Mouse (Mus musculus): ENCODE measurements around the gene Tgfbr2. TPM values are rescaled to one million over a fixed set of nuclear protein-coding genes. Genes with fewer than 3 reads are reported as not detected.

The Tgfbr2 gene
- total and polyA plus RNA-seq, 3 experiments = not detected

DNA sequence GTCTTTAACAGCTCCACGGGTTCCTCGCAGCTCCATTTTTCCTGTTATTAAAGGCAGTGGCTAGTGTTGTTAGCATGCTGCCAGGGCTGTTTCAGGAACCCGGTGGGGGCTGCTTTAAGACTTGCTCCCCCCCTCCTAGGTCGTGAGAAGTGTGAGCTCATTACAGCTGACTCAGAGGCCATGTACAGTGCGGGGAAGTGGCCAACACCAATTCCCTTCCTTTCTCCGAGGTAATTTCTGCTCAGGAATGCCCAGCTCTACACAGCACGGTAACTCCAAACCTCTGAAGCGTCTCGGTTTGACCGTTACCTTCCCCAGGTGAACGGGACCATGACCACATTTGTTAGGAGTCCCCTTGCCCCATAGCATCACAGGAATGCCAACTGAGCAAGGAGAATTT is 46.8 kb upstream of the Tgfbr2 start:
- no peak for DNase-seq (ENCODE audit: low read depth, low spot score)
- no peaks in the 10 kb centered on the region for H3K4me1 ChIP-seq (ENCODE audit: control insufficient read depth in 1 of 2, insufficient read depth in 2 of 2, low read length in 2 of 2)
- no peaks in the 10 kb centered on the region for H3K9me3 ChIP-seq (replicated peaks; ENCODE audit: insufficient read depth, low read length)
- no peaks in the 10 kb centered on the region for H3K79me2 ChIP-seq (ENCODE audit: control insufficient read depth, insufficient read depth, low read length, poor library complexity)
- no peak overlapping the region for H3K27ac ChIP-seq (ENCODE audit: control insufficient read depth, low read depth, low read length)
- no peak overlapping the region for H3K9ac ChIP-seq (ENCODE audit: control insufficient read depth, low read depth, low read length, poor library complexity, severe bottlenecking)
- H3K36me3 ChIP-seq (ENCODE audit: control insufficient read depth in 1 of 2, insufficient read depth in 2 of 2, low read length in 2 of 2) = no peaks in the 10 kb centered on the region
- TF ChIP-seq TBP (IDR thresholded peaks at IDR 0.05; ENCODE audit: low read depth, low read length) (no peak), MXI1 (IDR thresholded peaks at IDR 0.05; ENCODE audit: low read depth, low read length) (no peak), GATA1 (IDR thresholded peaks at IDR 0.05; ENCODE audit: low read depth, low read length) (no peak), E2F4 (IDR thresholded peaks at IDR 0.05; ENCODE audit: borderline replicate concordance, low read depth, low read length) (no peak), SMC3 (IDR thresholded peaks at IDR 0.05; ENCODE audit: low read depth, low read length) (no peak), MYB (IDR thresholded peaks at IDR 0.05; ENCODE audit: low read depth, low read length) (no peak), MAX (IDR thresholded peaks at IDR 0.05; ENCODE audit: low read length) (no peak), ETS1 (IDR thresholded peaks at IDR 0.05; ENCODE audit: low read depth, low read length) (no peak), RAD21 (IDR thresholded peaks at IDR 0.05; ENCODE audit: low read depth, low read length) (no peak), TCF12 (IDR thresholded peaks at IDR 0.05; ENCODE audit: low read depth, low read length) (no peak), TAL1 (IDR thresholded peaks at IDR 0.05; ENCODE audit: low read length) (no peak), POLR2AphosphoS2 (IDR thresholded peaks at IDR 0.05; ENCODE audit: low read length) (no peak), ELF1 (IDR thresholded peaks at IDR 0.05; ENCODE audit: low read depth, low read length) (no peak), ZNF384 (IDR thresholded peaks at IDR 0.05; ENCODE audit: low read depth, low read length) (no peak), SIN3A (IDR thresholded peaks at IDR 0.05; ENCODE audit: low read length) (no peak), RCOR1 (IDR thresholded peaks at IDR 0.05; ENCODE audit: low read depth, low read length) (no peak), POLR2AphosphoS5 (IDR thresholded peaks at IDR 0.05; ENCODE audit: borderline replicate concordance, low read depth, low read length) (no peak)
- H3K27me3 ChIP-seq (ENCODE audit: control insufficient read depth in 1 of 2, insufficient read depth in 2 of 2, low read length in 2 of 2) = no peaks in the 10 kb centered on the region
- no peak overlapping the region for H3K4me3 ChIP-seq (ENCODE audit: control insufficient read depth in 1 of 2, insufficient read depth in 1 of 2, low read depth in 2 of 2, low read length in 2 of 2)

DNA sequence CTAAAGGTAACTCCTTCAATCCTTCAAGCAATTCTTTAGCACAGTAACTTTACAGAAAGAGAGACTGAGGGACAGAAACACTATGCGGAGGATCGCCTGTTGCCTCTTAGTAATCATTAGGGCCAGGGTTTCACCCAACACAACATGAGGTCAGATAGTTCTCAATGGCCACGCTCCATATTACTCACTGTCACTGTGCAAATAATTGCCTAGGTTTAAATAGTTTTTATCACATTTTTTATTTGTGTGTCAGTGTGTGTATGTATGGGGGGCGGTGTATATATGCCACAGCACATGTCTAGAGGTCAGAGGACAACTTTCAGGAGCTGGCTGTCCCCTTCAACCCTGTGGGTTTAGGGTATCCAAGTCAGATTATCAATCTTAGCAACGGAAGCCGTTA is 46.4 kb upstream of the Tgfbr2 start:
- Histone ChIP-seq H3K27me3 (ENCODE audit: control insufficient read depth in 1 of 2, insufficient read depth in 2 of 2, low read length in 2 of 2) (no peaks in the 10 kb centered on the region), H3K36me3 (ENCODE audit: control insufficient read depth in 1 of 2, insufficient read depth in 2 of 2, low read length in 2 of 2) (no peaks in the 10 kb centered on the region), H3K9me3 (replicated peaks; ENCODE audit: insufficient read depth, low read length) (no peaks in the 10 kb centered on the region), H3K79me2 (ENCODE audit: control insufficient read depth, insufficient read depth, low read length, poor library complexity) (no peaks in the 10 kb centered on the region), H3K9ac (ENCODE audit: control insufficient read depth, low read depth, low read length, poor library complexity, severe bottlenecking) (no peak overlapping the region), H3K4me1 (ENCODE audit: control insufficient read depth in 1 of 2, insufficient read depth in 2 of 2, low read length in 2 of 2) (no peaks in the 10 kb centered on the region), H3K4me3 (ENCODE audit: control insufficient read depth in 1 of 2, insufficient read depth in 1 of 2, low read depth in 2 of 2, low read length in 2 of 2) (no peak overlapping the region), H3K27ac (ENCODE audit: control insufficient read depth, low read depth, low read length) (no peak overlapping the region)
- no peak for DNase-seq (ENCODE audit: low read depth, low spot score)
- no peak for TF ChIP-seq MEF2A (IDR thresholded peaks at IDR 0.05; ENCODE audit: extremely low read depth, insufficient replicate concordance, low read depth, low read length, poor library complexity, severe bottlenecking)
- no peak for TF ChIP-seq EP300 (IDR thresholded peaks at IDR 0.05; ENCODE audit: low read depth in 1 of 2, low read length in 2 of 2)
- TF ChIP-seq GATA1 (IDR thresholded peaks at IDR 0.05; ENCODE audit: low read depth, low read length) = no peak
- no peak for TF ChIP-seq POLR2AphosphoS2 (IDR thresholded peaks at IDR 0.05; ENCODE audit: low read length)
- no peak for TF ChIP-seq ETS1 (IDR thresholded peaks at IDR 0.05; ENCODE audit: low read depth, low read length)
- TF ChIP-seq CHD2 (IDR thresholded peaks at IDR 0.05; ENCODE audit: low read length) = no peak
- no peak for TF ChIP-seq CHD1 (IDR thresholded peaks at IDR 0.05; ENCODE audit: low read depth, low read length)
- TF ChIP-seq UBTF (IDR thresholded peaks at IDR 0.05; ENCODE audit: borderline replicate concordance, insufficient read depth, low read depth, low read length) = no peak
- no peak for TF ChIP-seq POLR2A (IDR thresholded peaks at IDR 0.05; ENCODE audit: control insufficient read depth in 1 of 2, insufficient read depth in 1 of 2, low read depth in 1 of 2, low read length in 2 of 2, poor library complexity in 1 of 2)
